Mouse (Mus musculus) kidney, postnatal 0 days (tissue): ENCODE measurements around the gene Ccdc82. TPM values are rescaled to one million over a fixed set of nuclear protein-coding genes. Genes with fewer than 3 reads are reported as not detected.

ENCODE experiments used
- ATAC-seq: fragments of 200-750 bp; cut with Nextera tagmentation; replicated peaks from 2 replicates; pipeline ENCODE4 v1.8.0; 2017; ENCODE audit warnings: low read depth, moderate number of reproducible peaks, moderate TSS enrichment, moderate library complexity; ENCODE audit not compliant: low FRiP score
- DNase-seq: peaks from one replicate; pipeline ENCODE4 v3.0.0-alpha.2; 2016; ENCODE audit warnings: low spot score
- H3K27ac ChIP-seq: fragments of 300-500 bp; sonication (generic); 2 replicates; pipeline ENCODE4 v1.5.1; 2014; ENCODE audit warnings: mild to moderate bottlenecking
- H3K27me3 ChIP-seq: fragments of 300-500 bp; sonication (generic); 2 replicates; pipeline ENCODE4 v1.6.1; 2014; ENCODE audit warnings: low read length, mixed read lengths; ENCODE audit not compliant: insufficient read depth
- H3K36me3 ChIP-seq: fragments of 300-500 bp; sonication (generic); 2 replicates; pipeline ENCODE4 v1.6.1; 2014; ENCODE audit warnings: low read length, mixed read lengths; ENCODE audit not compliant: insufficient read depth
- H3K4me1 ChIP-seq: fragments of 300-500 bp; sonication (generic); replicated peaks from 2 replicates; pipeline ENCODE4 v1.6.1; 2014; ENCODE audit warnings: antibody characterized with exemption, low read length, mixed read lengths; ENCODE audit not compliant: insufficient read depth
- H3K4me2 ChIP-seq: fragments of 300-500 bp; sonication (generic); 2 replicates; pipeline ENCODE4 v1.6.1; 2014; ENCODE audit warnings: mild to moderate bottlenecking, low read length, moderate library complexity, mixed read lengths
- H3K4me3 ChIP-seq: fragments of 300-500 bp; sonication (generic); replicated peaks from 2 replicates; pipeline ENCODE4 v1.5.1; 2014; ENCODE audit warnings: low read depth, low read length
- H3K9ac ChIP-seq: fragments of 300-500 bp; sonication (generic); 2 replicates; pipeline ENCODE4 v1.6.1; 2014; ENCODE audit warnings: low read depth, low read length
- H3K9me3 ChIP-seq: fragments of 300-500 bp; sonication (generic); replicated peaks from 2 replicates; pipeline ENCODE4 v1.6.1; 2016; ENCODE audit warnings: low read length, inconsistent platforms, mixed read lengths
- CTCF ChIP-seq: IDR thresholded peaks from 2 replicates; pipeline ENCODE4 v1.5.1; 2016; ENCODE audit warnings: antibody characterized with exemption, low read depth, mild to moderate bottlenecking, moderate library complexity
- WGBS: fragments of 180-500 bp; shearing (Covaris S2); extraction: QIAGEN DNeasy Blood & Tissue Kit; methylation state at CpG from one replicate; pipeline ENCODE4 v1.1.7; 2014; 5-methylcytosine and 5-hydroxymethylcytosine counted together
- polyA plus RNA-seq: library from polyadenylated mRNA; unstranded; fragments of >200 nt; fragmentation: Nextera tagmentation; extraction: Ambion mirVana; gene quantifications from 2 replicates; pipeline ENCODE4 v1.2.1, GENCODE M21; 2015

Ccdc82 gene
- polyA plus RNA-seq, 1 experiment from 2014 or later: 6.4 TPM

DNA sequence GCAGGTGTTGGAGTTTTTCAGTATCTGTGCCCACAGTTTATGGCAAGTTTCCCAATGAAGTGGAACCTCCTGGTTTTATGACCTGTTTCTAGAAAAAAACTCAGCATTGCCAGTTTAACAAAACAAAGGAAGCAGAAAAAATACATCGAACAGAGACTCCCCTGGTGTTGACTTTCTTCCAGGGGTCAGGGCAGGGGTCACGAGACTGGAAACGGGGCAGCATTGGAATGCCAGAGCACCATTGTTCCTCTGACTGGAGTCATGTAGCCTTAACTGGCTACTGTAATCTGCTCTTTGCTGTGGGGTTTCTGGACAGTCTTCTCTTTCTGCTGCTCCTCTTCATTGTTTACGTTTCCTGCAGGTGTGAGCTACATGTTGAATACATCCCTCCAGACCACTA, 16.2 kb upstream of the Ccdc82 start:
- no peak overlapping the region for H3K4me3 ChIP-seq
- H3K36me3 ChIP-seq: no peaks in the 10 kb centered on the region
- TF ChIP-seq CTCF: no peak
- no peak overlapping the region for H3K9ac ChIP-seq
- H3K4me1 ChIP-seq: no peaks in the 10 kb centered on the region
- H3K27ac ChIP-seq: no peak overlapping the region
- H3K4me2 ChIP-seq: no peak overlapping the region
- H3K9me3 ChIP-seq: no peaks in the 10 kb centered on the region
- no peak for ATAC-seq
- WGBS: 6% methylated on average over 4 of the region's 4 CpGs
- H3K27me3 ChIP-seq: no peaks in the 10 kb centered on the region
- DNase-seq: peak; percentile 40

DNA sequence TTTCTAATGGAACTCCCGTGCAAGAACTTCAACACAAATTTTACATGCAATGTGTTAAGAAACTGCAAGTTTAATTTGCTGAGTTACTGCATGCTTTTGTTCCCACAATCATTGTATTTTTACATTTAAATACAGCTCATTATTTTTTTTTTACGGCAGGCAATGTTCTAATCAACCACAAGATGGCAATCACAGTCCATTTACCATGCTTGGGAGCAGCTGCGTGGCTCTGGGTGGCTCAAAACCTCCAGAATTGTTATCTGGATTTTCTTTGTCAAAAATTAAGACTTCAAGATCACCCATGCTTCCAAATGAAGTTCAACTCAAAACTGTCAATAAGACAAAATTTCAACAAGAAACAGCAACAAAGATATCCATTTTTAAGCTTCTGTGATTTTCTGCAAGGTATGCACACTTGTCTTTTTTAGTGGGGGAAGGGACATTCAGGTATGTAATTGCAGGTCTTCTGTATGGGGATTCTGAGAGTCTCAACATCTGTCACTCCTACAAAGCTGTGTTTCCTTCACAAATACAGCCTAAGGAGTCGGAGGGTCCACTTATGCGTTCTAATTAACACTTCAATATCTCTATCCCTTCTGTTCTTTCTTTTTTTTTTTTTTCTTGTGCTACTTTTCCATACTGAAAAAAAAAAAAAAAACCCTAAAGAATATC, 15.1 kb upstream of the Ccdc82 start:
- WGBS: 17% methylated on average over 5 of the region's 5 CpGs
- Histone ChIP-seq H3K36me3 (no peaks in the 10 kb centered on the region), H3K4me3 (no peak overlapping the region), H3K27ac (no peak overlapping the region), H3K4me2 (no peak overlapping the region), H3K9me3 (no peaks in the 10 kb centered on the region), H3K4me1 (no peaks in the 10 kb centered on the region), H3K27me3 (no peaks in the 10 kb centered on the region), H3K9ac (no peak overlapping the region)
- peak; percentile 91 for TF ChIP-seq CTCF
- no peak for ATAC-seq
- peak; percentile 85 for DNase-seq

DNA sequence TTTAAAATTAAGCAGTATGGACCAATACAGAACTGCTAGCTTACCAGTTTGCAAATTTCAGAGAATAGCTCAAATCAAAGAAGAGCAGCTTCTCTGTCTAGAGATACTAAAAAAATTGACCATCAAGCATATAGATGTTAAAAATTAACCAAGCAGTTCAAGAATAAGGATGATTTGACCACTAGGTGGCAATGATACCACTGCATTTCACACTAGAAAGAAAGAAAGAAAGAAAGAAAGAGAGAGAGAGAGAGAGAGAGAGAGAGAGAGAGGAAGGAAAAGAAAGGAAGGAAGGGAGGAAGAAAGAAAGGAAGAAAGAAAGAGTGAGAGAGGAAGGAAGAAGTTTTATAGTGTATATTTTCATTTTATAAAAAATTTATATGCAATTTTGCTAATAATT, 4.4 kb upstream of the Ccdc82 start:
- peak; percentile 70 for TF ChIP-seq CTCF
- no peaks in the 10 kb centered on the region for H3K9me3 ChIP-seq
- no peak overlapping the region for H3K9ac ChIP-seq
- H3K27ac ChIP-seq: no peak overlapping the region
- no peaks in the 10 kb centered on the region for H3K27me3 ChIP-seq
- no peak overlapping the region for H3K4me2 ChIP-seq
- H3K4me3 ChIP-seq: no peak overlapping the region
- DNase-seq: peak; percentile 63
- no peak for ATAC-seq
- no peaks in the 10 kb centered on the region; the same call in 1 of the 2 replicates for H3K4me1 ChIP-seq
- no peaks in the 10 kb centered on the region for H3K36me3 ChIP-seq

DNA sequence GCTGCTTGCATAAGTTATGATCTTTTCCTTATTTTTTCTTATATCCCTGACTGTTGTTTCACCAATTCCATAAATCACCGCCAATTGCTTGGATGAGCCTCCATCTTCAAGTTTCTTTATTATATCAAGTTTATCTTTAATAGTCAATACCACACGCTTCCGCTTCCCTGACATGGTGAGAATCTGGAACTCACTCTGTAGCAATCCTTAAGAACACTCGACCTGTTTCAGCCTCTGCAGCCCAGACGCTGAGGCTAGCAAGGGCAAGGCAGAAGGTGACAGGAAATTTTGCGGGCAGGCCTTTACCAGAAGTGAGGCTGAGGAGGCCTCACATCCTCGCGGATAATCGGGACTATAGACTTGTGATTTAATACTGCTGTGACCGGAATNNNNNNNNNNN, 1.3 kb upstream of the Ccdc82 start, which contains the start of gene Jrkl:
Gene Jrkl (minus strand): TSS at position 349 of the 400 bp plus-strand sequence.
- Histone ChIP-seq H3K36me3 (no peaks in the 10 kb centered on the region), H3K9me3 (no peaks in the 10 kb centered on the region), H3K27me3 (no peaks in the 10 kb centered on the region), H3K4me3 (peak within 1 kb of the TSS; percentile 42), H3K27ac (peak within 1 kb of the TSS; percentile 77), H3K4me1 (no peaks in the 10 kb centered on the region; the same call in 1 of the 2 replicates), H3K9ac (peak within 1 kb of the TSS; percentile 45), H3K4me2 (peak within 1 kb of the TSS; percentile 56)
- TF ChIP-seq CTCF: no peak
- DNase-seq: peak; percentile 53
- ATAC-seq: no peak
- 7% methylated on average over 10 of the region's 10 CpGs for WGBS

DNA sequence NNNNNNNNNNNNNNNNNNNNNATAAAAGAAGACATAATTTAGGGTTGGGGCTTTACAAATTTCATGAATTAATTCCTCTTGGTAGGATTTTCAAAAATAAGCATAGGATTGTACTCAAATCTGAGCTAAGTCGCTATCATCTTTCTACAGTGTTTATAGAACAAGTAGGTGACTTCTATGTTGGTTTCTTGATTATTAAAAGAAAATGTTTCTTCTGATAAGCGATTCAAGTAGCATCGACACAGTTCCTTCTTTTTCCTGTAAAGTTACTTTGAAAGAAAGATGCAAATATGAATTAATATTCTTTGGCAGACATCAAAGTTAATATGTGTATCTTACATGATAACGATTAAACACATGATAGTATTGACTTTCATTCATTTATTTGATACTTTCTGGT, 1.3 kb downstream of the Ccdc82 start:
- Histone ChIP-seq H3K9ac (no peak overlapping the region), H3K4me3 (no peak overlapping the region), H3K27ac (no peak overlapping the region), H3K27me3 (no peaks in the 10 kb centered on the region), H3K9me3 (no peaks in the 10 kb centered on the region), H3K36me3 (no peaks in the 10 kb centered on the region), H3K4me1 (no peaks in the 10 kb centered on the region; the same call in 1 of the 2 replicates), H3K4me2 (no peak overlapping the region)
- WGBS: 96% methylated on average over 4 of the region's 4 CpGs
- no peak for TF ChIP-seq CTCF
- DNase-seq (no peak), ATAC-seq (no peak)

DNA sequence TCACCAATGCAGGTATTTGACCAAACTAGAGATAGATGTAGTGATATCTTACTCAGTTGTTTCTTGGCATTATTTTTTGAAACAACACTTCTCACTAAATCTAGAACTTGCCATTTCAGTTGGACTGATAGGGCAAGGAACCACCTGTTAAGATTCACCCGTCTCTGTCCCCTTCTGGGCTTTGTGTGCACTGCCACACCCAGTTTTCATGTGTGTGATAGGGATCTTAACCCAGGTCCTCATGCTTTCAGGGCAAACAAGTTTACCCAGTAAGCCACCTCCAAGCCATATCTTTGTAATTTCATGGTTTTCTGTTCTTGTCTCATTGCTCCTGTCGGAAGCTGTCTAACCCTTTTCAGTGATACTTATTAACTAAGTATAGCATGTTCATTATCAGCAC, 4.5 kb downstream of the Ccdc82 start:
- WGBS: 89% methylated on average over 2 of the region's 2 CpGs
- Histone ChIP-seq H3K9ac (no peak overlapping the region), H3K4me1 (no peaks in the 10 kb centered on the region; the same call in 1 of the 2 replicates), H3K4me3 (no peak overlapping the region), H3K4me2 (no peak overlapping the region), H3K9me3 (no peaks in the 10 kb centered on the region), H3K27me3 (no peaks in the 10 kb centered on the region), H3K36me3 (no peaks in the 10 kb centered on the region), H3K27ac (no peak overlapping the region)
- ATAC-seq (no peak), DNase-seq (no peak)
- TF ChIP-seq CTCF: no peak

DNA sequence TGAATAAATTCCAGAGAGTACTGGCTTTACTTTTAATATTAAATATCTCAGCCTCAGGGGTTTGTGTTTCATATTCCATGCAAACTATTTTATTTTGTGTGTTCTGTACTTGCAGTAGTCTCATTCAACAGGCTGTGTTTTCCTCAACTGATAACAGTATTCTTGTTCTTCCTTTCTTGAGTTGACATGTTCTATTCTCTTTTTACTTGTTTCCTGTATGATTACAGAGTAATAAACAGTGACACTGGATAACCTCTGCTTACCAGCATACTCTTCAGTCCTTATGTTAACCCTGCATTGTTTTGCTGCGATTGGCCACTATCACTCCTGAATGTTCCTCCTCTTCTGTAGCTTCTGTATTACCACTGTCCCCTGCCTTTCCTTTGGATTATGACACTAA, 10.0 kb downstream of the Ccdc82 start:
- H3K4me3 ChIP-seq: no peak overlapping the region
- 96% methylated on average over 1 of the region's 1 CpGs for WGBS

More for the DNA sequence above, 10.0 kb downstream of the Ccdc82 start:
- TF ChIP-seq CTCF: no peak
- H3K27ac ChIP-seq: no peak overlapping the region
- DNase-seq (no peak), ATAC-seq (no peak)
- H3K9me3 ChIP-seq: no peaks in the 10 kb centered on the region
- H3K36me3 ChIP-seq: no peaks in the 10 kb centered on the region
- no peak overlapping the region for H3K9ac ChIP-seq
- no peak overlapping the region for H3K4me2 ChIP-seq
- H3K4me1 ChIP-seq: no peaks in the 10 kb centered on the region
- H3K27me3 ChIP-seq: no peaks in the 10 kb centered on the region
